Mouse (Mus musculus): ENCODE results near the gene Gm6614. TPM values are rescaled to one million over a fixed set of nuclear protein-coding genes. Genes with fewer than 3 reads are reported as not detected.
"Not testable (repeated sequence)": the region's sequence is repeated elsewhere in the genome, so short reads cannot be mapped to it uniquely, and the experiment has no call there.

Gene Gm6614
- polyA plus RNA-seq (2015; fragmentation: Nextera tagmentation; extraction: Ambion mirVana), result not detected in 2 replicates

- H3K4me2 ChIP-seq (ENCODE audit: low read depth, low read length), result no peak within 1 kb of the TSS
- H3K27me3 ChIP-seq (ENCODE audit: control insufficient read depth, insufficient read depth, low read length), result no peaks in the 10 kb centered on the region
- H3K4me3 ChIP-seq (ENCODE audit: low read length), result no peak within 1 kb of the TSS
- H3K9ac ChIP-seq (ENCODE audit: low read length), result no peak within 1 kb of the TSS
- H3K4me1 ChIP-seq (ENCODE audit: control insufficient read depth, insufficient read depth, low read length), result no peaks in the 10 kb centered on the region
- no peak within 1 kb of the TSS for H3K27ac ChIP-seq (ENCODE audit: low read length)
- H3K9me3 ChIP-seq (replicated peaks; ENCODE audit: control insufficient read depth, low read length), result no peaks in the 10 kb centered on the region
- WGBS, result 74% methylated on average over 4 of the region's 4 CpGs
- ATAC-seq (replicated peaks; ENCODE audit: extremely low read depth, insufficient read depth, low FRiP score), result no peak
- no peaks in the 10 kb centered on the region for H3K36me3 ChIP-seq (ENCODE audit: control insufficient read depth, insufficient read depth)
These were observed at the start of gene Gm6614 for GRCm38 (mm10) chr6:142011364-142011955. Gm6614 (minus strand) TSS chr6:142011414.

- 78% methylated on average over 3 of the region's 3 CpGs for WGBS
- not testable (repeated sequence) for H3K27ac ChIP-seq (ENCODE audit: low read length); H3K9me3 ChIP-seq (replicated peaks; ENCODE audit: control insufficient read depth, low read length); H3K27me3 ChIP-seq (ENCODE audit: control insufficient read depth, insufficient read depth, low read length); H3K9ac ChIP-seq (ENCODE audit: low read length); ATAC-seq (replicated peaks; ENCODE audit: extremely low read depth, insufficient read depth, low FRiP score); H3K36me3 ChIP-seq (ENCODE audit: control insufficient read depth, insufficient read depth); H3K4me2 ChIP-seq (ENCODE audit: low read depth, low read length); H3K4me1 ChIP-seq (ENCODE audit: control insufficient read depth, insufficient read depth, low read length); H3K4me3 ChIP-seq (ENCODE audit: low read length)
These were observed 47.1 kb upstream of the Gm6614 start for GRCm38 (mm10) chr6:142058281-142058680.

GRCm38 (mm10) chr6:142047689-142048088 lies 36.5 kb upstream of the Gm6614 start:
- ATAC-seq (replicated peaks; ENCODE audit: extremely low read depth, insufficient read depth, low FRiP score), result no peak
- no peaks in the 10 kb centered on the region for H3K27me3 ChIP-seq (ENCODE audit: control insufficient read depth, insufficient read depth, low read length)
- no peak overlapping the region for H3K27ac ChIP-seq (ENCODE audit: low read length)
- H3K36me3 ChIP-seq (ENCODE audit: control insufficient read depth, insufficient read depth), result no peaks in the 10 kb centered on the region
- WGBS, result 74% methylated on average over 1 of the region's 1 CpGs
- no peak overlapping the region for H3K9ac ChIP-seq (ENCODE audit: low read length)
- H3K4me2 ChIP-seq (ENCODE audit: low read depth, low read length), result no peak overlapping the region
- no peaks in the 10 kb centered on the region for H3K9me3 ChIP-seq (replicated peaks; ENCODE audit: control insufficient read depth, low read length)
- no peak overlapping the region for H3K4me3 ChIP-seq (ENCODE audit: low read length)
- H3K4me1 ChIP-seq (ENCODE audit: control insufficient read depth, insufficient read depth, low read length), result no peaks in the 10 kb centered on the region

GRCm38 (mm10) chr6:142045746-142046145 lies 34.5 kb upstream of the Gm6614 start:
- ATAC-seq (replicated peaks; ENCODE audit: extremely low read depth, insufficient read depth, low FRiP score), result no peak
- H3K27ac ChIP-seq (ENCODE audit: low read length), result no peak overlapping the region
- H3K9ac ChIP-seq (ENCODE audit: low read length), result no peak overlapping the region
- no peaks in the 10 kb centered on the region for H3K27me3 ChIP-seq (ENCODE audit: control insufficient read depth, insufficient read depth, low read length)
- no peaks in the 10 kb centered on the region for H3K36me3 ChIP-seq (ENCODE audit: control insufficient read depth, insufficient read depth)
- no peaks in the 10 kb centered on the region for H3K4me1 ChIP-seq (ENCODE audit: control insufficient read depth, insufficient read depth, low read length)
- WGBS, result 73% methylated on average over 2 of the region's 2 CpGs
- no peak overlapping the region for H3K4me3 ChIP-seq (ENCODE audit: low read length)
- no peak overlapping the region for H3K4me2 ChIP-seq (ENCODE audit: low read depth, low read length)
- 0 out of 2 replicates have a peak, but pooled peaks cover 2% of the 10 kb centered on the region for H3K9me3 ChIP-seq (replicated peaks; ENCODE audit: control insufficient read depth, low read length)

- H3K4me1 ChIP-seq (ENCODE audit: control insufficient read depth, insufficient read depth, low read length), result no peaks in the 10 kb centered on the region
- H3K9me3 ChIP-seq (replicated peaks; ENCODE audit: control insufficient read depth, low read length), result 0 out of 2 replicates have a peak, but pooled peaks cover 3% of the 10 kb centered on the region
- ATAC-seq (replicated peaks; ENCODE audit: extremely low read depth, insufficient read depth, low FRiP score), result no peak
- no peaks in the 10 kb centered on the region for H3K36me3 ChIP-seq (ENCODE audit: control insufficient read depth, insufficient read depth)
- H3K9ac ChIP-seq (ENCODE audit: low read length), result no peak overlapping the region
- WGBS, result 85% methylated on average over 3 of the region's 3 CpGs
- no peaks in the 10 kb centered on the region for H3K27me3 ChIP-seq (ENCODE audit: control insufficient read depth, insufficient read depth, low read length)
- no peak overlapping the region for H3K4me3 ChIP-seq (ENCODE audit: low read length)
- no peak overlapping the region for H3K4me2 ChIP-seq (ENCODE audit: low read depth, low read length)
- H3K27ac ChIP-seq (ENCODE audit: low read length), result no peak overlapping the region
These were observed 30.7 kb upstream of the Gm6614 start for GRCm38 (mm10) chr6:142041896-142042295.

GRCm38 (mm10) chr6:142040306-142041175 lies 29.3 kb upstream of the Gm6614 start:
- H3K36me3 ChIP-seq (ENCODE audit: control insufficient read depth, insufficient read depth), result no peaks in the 10 kb centered on the region
- WGBS, result 53% methylated on average over 16 of the region's 16 CpGs
- H3K9me3 ChIP-seq (replicated peaks; ENCODE audit: control insufficient read depth, low read length), result 0 out of 2 replicates have a peak, but pooled peaks cover 3% of the 10 kb centered on the region
- no peaks in the 10 kb centered on the region for H3K4me1 ChIP-seq (ENCODE audit: control insufficient read depth, insufficient read depth, low read length)
- no peak overlapping the region for H3K4me3 ChIP-seq (ENCODE audit: low read length)
- H3K27me3 ChIP-seq (ENCODE audit: control insufficient read depth, insufficient read depth, low read length), result no peaks in the 10 kb centered on the region
- no peak overlapping the region for H3K9ac ChIP-seq (ENCODE audit: low read length)
- H3K4me2 ChIP-seq (ENCODE audit: low read depth, low read length), result no peak overlapping the region
- no peak overlapping the region for H3K27ac ChIP-seq (ENCODE audit: low read length)
- ATAC-seq (replicated peaks; ENCODE audit: extremely low read depth, insufficient read depth, low FRiP score), result no peak

GRCm38 (mm10) chr6:142035771-142036170 lies 24.6 kb upstream of the Gm6614 start:
- Histone ChIP-seq H3K27me3 (ENCODE audit: control insufficient read depth, insufficient read depth, low read length) (no peaks in the 10 kb centered on the region), H3K9ac (ENCODE audit: low read length) (no peak overlapping the region), H3K27ac (ENCODE audit: low read length) (no peak overlapping the region), H3K4me3 (ENCODE audit: low read length) (no peak overlapping the region), H3K9me3 (replicated peaks; ENCODE audit: control insufficient read depth, low read length) (0 out of 2 replicates have a peak, but pooled peaks cover under 1% of the 10 kb centered on the region), H3K4me1 (ENCODE audit: control insufficient read depth, insufficient read depth, low read length) (no peaks in the 10 kb centered on the region), H3K36me3 (ENCODE audit: control insufficient read depth, insufficient read depth) (no peaks in the 10 kb centered on the region), H3K4me2 (ENCODE audit: low read depth, low read length) (no peak overlapping the region)
- WGBS, result 68% methylated on average over 2 of the region's 2 CpGs
- ATAC-seq (replicated peaks; ENCODE audit: extremely low read depth, insufficient read depth, low FRiP score), result no peak

GRCm38 (mm10) chr6:142021671-142022070 lies 10.5 kb upstream of the Gm6614 start:
- no peak overlapping the region for H3K4me3 ChIP-seq (ENCODE audit: low read length)
- WGBS, result 70% methylated on average over 3 of the region's 3 CpGs

GRCm38 (mm10) chr6:141986772-141987171 lies 24.4 kb downstream of the Gm6614 start:
- WGBS, result 93% methylated on average over 6 of the region's 6 CpGs
- H3K36me3 ChIP-seq (ENCODE audit: control insufficient read depth, insufficient read depth), result no peaks in the 10 kb centered on the region
- H3K4me2 ChIP-seq (ENCODE audit: low read depth, low read length), result no peak overlapping the region
- H3K27ac ChIP-seq (ENCODE audit: low read length), result no peak overlapping the region
- H3K4me3 ChIP-seq (ENCODE audit: low read length), result no peak overlapping the region
- H3K9me3 ChIP-seq (replicated peaks; ENCODE audit: control insufficient read depth, low read length), result no peaks in the 10 kb centered on the region
- H3K27me3 ChIP-seq (ENCODE audit: control insufficient read depth, insufficient read depth, low read length), result no peaks in the 10 kb centered on the region
- H3K9ac ChIP-seq (ENCODE audit: low read length), result no peak overlapping the region
- no peak for ATAC-seq (replicated peaks; ENCODE audit: extremely low read depth, insufficient read depth, low FRiP score)
- no peaks in the 10 kb centered on the region for H3K4me1 ChIP-seq (ENCODE audit: control insufficient read depth, insufficient read depth, low read length)

More at GRCm38 (mm10) chr6:142021671-142022070, 10.5 kb upstream of the Gm6614 start:
- Histone ChIP-seq H3K36me3 (ENCODE audit: control insufficient read depth, insufficient read depth) (no peaks in the 10 kb centered on the region), H3K9me3 (replicated peaks; ENCODE audit: control insufficient read depth, low read length) (no peaks in the 10 kb centered on the region), H3K9ac (ENCODE audit: low read length) (no peak overlapping the region), H3K27ac (ENCODE audit: low read length) (no peak overlapping the region), H3K27me3 (ENCODE audit: control insufficient read depth, insufficient read depth, low read length) (no peaks in the 10 kb centered on the region), H3K4me1 (ENCODE audit: control insufficient read depth, insufficient read depth, low read length) (no peaks in the 10 kb centered on the region), H3K4me2 (ENCODE audit: low read depth, low read length) (no peak overlapping the region)
- no peak for ATAC-seq (replicated peaks; ENCODE audit: extremely low read depth, insufficient read depth, low FRiP score)
